Mouse (Mus musculus) splenic B cell, adult 2 months (primary cell): ENCODE measurements around the gene Gucy2f.
A peak's percentile ranks its signal among the peaks of the same experiment; 100 is the strongest.
"Not testable (repeated sequence)": the region's sequence is repeated elsewhere in the genome, so short reads cannot be mapped to it uniquely, and the experiment has no call there.

Source experiments
- DNase-seq: peaks from one replicate; pipeline ENCODE4 v3.0.0-alpha.2; 2011; ENCODE audit warnings: low read depth, low spot score
- H3K27me3 ChIP-seq: 2 replicates; pipeline ENCODE4 v1.6.1; 2012; ENCODE audit warnings: mild to moderate bottlenecking, low read length, moderate library complexity, mixed read lengths; ENCODE audit not compliant: control insufficient read depth, poor library complexity, insufficient read depth, severe bottlenecking
- H3K36me3 ChIP-seq: 2 replicates; pipeline ENCODE4 v1.6.1; 2012; ENCODE audit warnings: mild to moderate bottlenecking, low read length, moderate library complexity, mixed read lengths; ENCODE audit not compliant: control insufficient read depth, poor library complexity, insufficient read depth, severe bottlenecking

Gene Gucy2f

GRCm38 (mm10) chrX:142196831-142197230, at the start of gene Gucy2f:
TSS of gene Gucy2f (minus strand) at chrX:142196931.
- H3K27me3 ChIP-seq: no peaks in the 10 kb centered on the region
- no peak for DNase-seq
- no peaks in the 10 kb centered on the region for H3K36me3 ChIP-seq

GRCm38 (mm10) chrX:142245682-142246327, 49.1 kb upstream of the Gucy2f start:
- no peaks in the 10 kb centered on the region for H3K36me3 ChIP-seq
- no peaks in the 10 kb centered on the region for H3K27me3 ChIP-seq
- no peak for DNase-seq

- DNase-seq: peak; percentile 7
- H3K27me3 ChIP-seq: no peaks in the 10 kb centered on the region
- no peaks in the 10 kb centered on the region for H3K36me3 ChIP-seq
Measured at GRCm38 (mm10) chrX:142237101-142237500, 40.4 kb upstream of the Gucy2f start.

- DNase-seq, H3K27me3 ChIP-seq, H3K36me3 ChIP-seq: not testable (repeated sequence)
Measured at GRCm38 (mm10) chrX:142236146-142236545, 39.4 kb upstream of the Gucy2f start.

GRCm38 (mm10) chrX:142228769-142229158, 32.0 kb upstream of the Gucy2f start:
- peak; percentile 3 for DNase-seq
- Histone ChIP-seq H3K27me3 (no peaks in the 10 kb centered on the region), H3K36me3 (no peaks in the 10 kb centered on the region)

- H3K27me3 ChIP-seq: no peaks in the 10 kb centered on the region
- H3K36me3 ChIP-seq: no peaks in the 10 kb centered on the region
- DNase-seq: peak; percentile 78
Measured at GRCm38 (mm10) chrX:142228055-142228768, 31.5 kb upstream of the Gucy2f start.

GRCm38 (mm10) chrX:142227398-142228054, 30.8 kb upstream of the Gucy2f start:
- no peaks in the 10 kb centered on the region for H3K27me3 ChIP-seq
- DNase-seq: peak; percentile 77
- no peaks in the 10 kb centered on the region for H3K36me3 ChIP-seq

- Histone ChIP-seq H3K27me3 (no peaks in the 10 kb centered on the region), H3K36me3 (no peaks in the 10 kb centered on the region)
- peak; percentile 9 for DNase-seq
Measured at GRCm38 (mm10) chrX:142226542-142226941, 29.8 kb upstream of the Gucy2f start, which contains the start of gene Nxt2. TSS of gene Nxt2 (plus strand) at chrX:142226770.

GRCm38 (mm10) chrX:142200295-142200694, 3.6 kb upstream of the Gucy2f start:
- H3K27me3 ChIP-seq: no peaks in the 10 kb centered on the region
- H3K36me3 ChIP-seq: no peaks in the 10 kb centered on the region
- peak; percentile 61 for DNase-seq

GRCm38 (mm10) chrX:142195551-142195950, 1.2 kb downstream of the Gucy2f start:
- DNase-seq: no peak
- H3K27me3 ChIP-seq: no peaks in the 10 kb centered on the region
- H3K36me3 ChIP-seq: no peaks in the 10 kb centered on the region

- no peaks in the 10 kb centered on the region for H3K36me3 ChIP-seq
- no peaks in the 10 kb centered on the region for H3K27me3 ChIP-seq
- DNase-seq: no peak
Measured at GRCm38 (mm10) chrX:142194420-142194819, 2.3 kb downstream of the Gucy2f start.

GRCm38 (mm10) chrX:142190355-142190754, 6.4 kb downstream of the Gucy2f start:
- Histone ChIP-seq H3K36me3 (no peaks in the 10 kb centered on the region), H3K27me3 (no peaks in the 10 kb centered on the region)
- DNase-seq: peak; percentile 12

GRCm38 (mm10) chrX:142189023-142189703, 7.6 kb downstream of the Gucy2f start:
- DNase-seq: no peak
- Histone ChIP-seq H3K27me3 (no peaks in the 10 kb centered on the region), H3K36me3 (no peaks in the 10 kb centered on the region)

GRCm38 (mm10) chrX:142182026-142182425, 14.7 kb downstream of the Gucy2f start:
- Histone ChIP-seq H3K27me3 (no peaks in the 10 kb centered on the region), H3K36me3 (no peaks in the 10 kb centered on the region)
- DNase-seq: no peak

- no peaks in the 10 kb centered on the region for H3K36me3 ChIP-seq
- no peaks in the 10 kb centered on the region for H3K27me3 ChIP-seq
- no peak for DNase-seq
Measured at GRCm38 (mm10) chrX:142176981-142177380, 19.8 kb downstream of the Gucy2f start.
